8 mouse cellular contexts compared by ENCODE assay signal in the genomic region with DNA sequence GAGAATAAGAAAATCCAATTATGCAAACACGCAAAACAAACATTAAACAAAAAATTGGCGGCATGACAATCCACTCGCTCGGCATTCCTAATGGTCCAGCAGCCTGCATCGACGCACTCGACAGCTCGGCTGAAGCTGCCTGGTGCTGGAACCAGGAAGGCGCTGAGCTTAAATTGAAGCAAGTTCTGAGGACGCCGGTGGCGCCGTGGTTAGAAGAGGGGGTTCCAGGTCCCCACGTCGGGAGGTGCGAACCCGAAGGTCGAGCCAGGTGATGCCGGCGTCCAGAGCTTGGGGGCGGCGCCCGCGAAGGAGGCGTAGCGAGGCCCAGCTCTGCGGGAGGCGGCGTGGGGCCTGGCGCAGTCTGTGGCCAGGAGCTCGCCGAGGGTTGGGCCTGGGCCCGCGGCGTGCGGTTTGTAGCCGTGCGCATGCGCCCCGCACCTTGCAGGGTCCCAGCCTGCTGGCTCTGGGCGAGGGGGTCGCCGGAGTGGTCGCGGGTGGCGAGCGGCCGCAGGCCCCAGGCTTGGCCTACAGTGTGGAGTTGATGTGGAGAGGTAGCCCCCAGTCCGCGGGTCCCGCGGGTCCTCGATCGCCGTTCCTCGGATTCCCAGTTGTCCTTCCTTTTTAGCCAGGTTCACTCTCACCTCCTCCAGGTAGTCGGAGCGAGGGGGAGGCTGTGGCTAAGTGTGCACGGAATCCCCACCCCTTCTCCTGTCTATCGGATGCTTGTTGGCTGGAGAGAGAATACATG. TPM values are rescaled to one million over a fixed set of nuclear protein-coding genes. Genes with fewer than 3 reads are reported as not detected.
DNase-seq lines count a peak whose midpoint lies in the region; ATAC-seq and TF ChIP-seq lines count a peak whose summit lies in the region.

No protein-coding gene starts in this region.

- ATAC-seq in forebrain, postnatal 0 days = peak; percentile 93
- ATAC-seq in lung, embryonic 14.5 days (ENCODE audit: insufficient read depth) = peak; percentile 95
- peak; percentile 87 for ATAC-seq in neutrophil, adult 5-6 weeks (ENCODE audit: extremely low read depth, insufficient number of reproducible peaks, low FRiP score, poor library complexity, severe bottlenecking)

- H3K9ac ChIP-seq in forebrain, postnatal 0 days = peak overlapping the region; percentile 77
- peak overlapping the region; percentile 82 for H3K9ac ChIP-seq in lung, embryonic 14.5 days

- peaks cover 12% of the 10 kb centered on the region; the same call in 1 of the 2 replicates for H3K27me3 ChIP-seq in cerebellum, adult 2 months (ENCODE audit: control insufficient read depth, insufficient read depth, low read length)
- H3K27me3 ChIP-seq in forebrain, postnatal 0 days (ENCODE audit: insufficient read depth, low read length) = peaks cover 36% of the 10 kb centered on the region
- peaks cover 38% of the 10 kb centered on the region for H3K27me3 ChIP-seq in lung, embryonic 14.5 days (ENCODE audit: insufficient read depth, low read length)

- H3K4me2 ChIP-seq in forebrain, postnatal 0 days (ENCODE audit: low read depth) = peak overlapping the region; percentile 81
- H3K4me2 ChIP-seq in lung, embryonic 14.5 days = peak overlapping the region; percentile 55

- no peak for TF ChIP-seq CTCF in cerebellum, adult 2 months (IDR thresholded peaks at IDR 0.05; ENCODE audit: borderline replicate concordance, insufficient read depth, low read depth, low read length)
- TF ChIP-seq CTCF in forebrain, postnatal 0 days (IDR thresholded peaks at IDR 0.05; ENCODE audit: low read depth) = no peak
- no peak for TF ChIP-seq CTCF in lung, embryonic 14.5 days (IDR thresholded peaks at IDR 0.05; ENCODE audit: low read depth)

- H3K27ac ChIP-seq in cerebellum, adult 2 months (ENCODE audit: insufficient read depth, low read length) = no peak overlapping the region
- H3K27ac ChIP-seq in forebrain, postnatal 0 days (ENCODE audit: low read depth, low read length) = peak overlapping the region; percentile 45; the same call in 1 of the 2 replicates
- H3K27ac ChIP-seq in lung, embryonic 14.5 days (ENCODE audit: low read depth) = peak overlapping the region; percentile 12; the same call in 1 of the 2 replicates

- peak; percentile 72 for DNase-seq in MEL-GATA-1-ER (ENCODE audit: extremely low read depth, low read depth)
- peak; percentile 76 to 83 for DNase-seq in cerebellum, adult 2 months
- peak; percentile 91 for DNase-seq in forebrain, postnatal 0 days
- DNase-seq in heart, postnatal 4 days = peak; percentile 74
- peak; percentile 48 to 71 for DNase-seq in layer of hippocampus, adult 8-10 months (ENCODE audit: low spot score in 2 of 2)
- DNase-seq in lung, embryonic 14.5 days = peak; percentile 93
- DNase-seq in thymus, postnatal 0 days (ENCODE audit: low spot score) = peak; percentile 80

- H3K36me3 ChIP-seq in forebrain, postnatal 0 days (ENCODE audit: insufficient read depth) = no peaks in the 10 kb centered on the region
- no peaks in the 10 kb centered on the region for H3K36me3 ChIP-seq in lung, embryonic 14.5 days (ENCODE audit: insufficient read depth)

- 1% methylated on average over 56 of the region's 60 CpGs for WGBS in cerebellum, adult 2 months
- WGBS in forebrain, postnatal 0 days = 1% methylated on average over 60 of the region's 60 CpGs
- under 1% methylated on average over 60 of the region's 60 CpGs for WGBS in lung, embryonic 14.5 days

- H3K4me1 ChIP-seq in cerebellum, adult 2 months (ENCODE audit: control insufficient read depth, insufficient read depth, low read length) = no peaks in the 10 kb centered on the region
- peaks cover 4% of the 10 kb centered on the region; the same call in 1 of the 2 replicates for H3K4me1 ChIP-seq in forebrain, postnatal 0 days (ENCODE audit: insufficient read depth)
- H3K4me1 ChIP-seq in lung, embryonic 14.5 days (ENCODE audit: insufficient read depth) = peaks cover 6% of the 10 kb centered on the region; the same call in 1 of the 2 replicates

- TF ChIP-seq POLR2A in cerebellum, adult 2 months (IDR thresholded peaks at IDR 0.05; ENCODE audit: borderline replicate concordance, insufficient read depth, low read length) = no peak

- no peaks in the 10 kb centered on the region for H3K9me3 ChIP-seq in forebrain, postnatal 0 days (ENCODE audit: low read length)
- H3K9me3 ChIP-seq in lung, embryonic 14.5 days (ENCODE audit: low read depth, low read length) = no peaks in the 10 kb centered on the region

- peak overlapping the region; percentile 90 for H3K4me3 ChIP-seq in cerebellum, adult 2 months (replicated peaks; ENCODE audit: insufficient read depth, low read depth, low read length)
- peak overlapping the region; percentile 87 for H3K4me3 ChIP-seq in forebrain, postnatal 0 days (ENCODE audit: low read depth, low read length)
- peak overlapping the region; percentile 84 for H3K4me3 ChIP-seq in lung, embryonic 14.5 days (ENCODE audit: low read depth, low read length)

RNA-seq across cellular contexts. Expression of a gene that starts 4.1 kb away (rescaled TPM):
- polyA plus RNA-seq in cerebellum, adult 2 months (2012; rRNA removed) = 6.9 and 9.9 TPM in 2 replicates
- total RNA-seq in forebrain, postnatal 0 days (2014; rRNA removed) = 2.4 and 3.9 TPM in 2 replicates
- 2.7 and 5.4 TPM in 2 replicates for polyA plus RNA-seq in forebrain, postnatal 0 days (2015; fragmentation: Nextera tagmentation; extraction: Ambion mirVana)
- total RNA-seq in heart, postnatal 4 days (2021) = 1 to 10 TPM; 2.3 to 2.6 TPM
- total RNA-seq in layer of hippocampus, adult 8-10 months (2022) = under 1 TPM in 1 of 4 experiments, not detected in 3; 0.27 TPM
- polyA plus RNA-seq in lung, embryonic 14.5 days (2014; fragmentation: Nextera tagmentation; extraction: Ambion mirVana) = 0.26 and 2.0 TPM in 2 replicates
- 0.47 TPM in 1 of 2 replicates, not detected in the other for total RNA-seq in neutrophil, adult 5-6 weeks (2017)
- 0.13 and 0.16 TPM in 2 replicates for polyA plus RNA-seq in thymus, postnatal 0 days (2015; fragmentation: Nextera tagmentation; extraction: Ambion mirVana)

RNA-seq across cellular contexts. Expression of a gene that starts 4.5 kb away (rescaled TPM):
- polyA plus RNA-seq in cerebellum, adult 2 months (2012; rRNA removed) = 24.6 and 27.0 TPM in 2 replicates
- total RNA-seq in forebrain, postnatal 0 days (2014; rRNA removed) = 30.5 and 33.6 TPM in 2 replicates
- 25.9 and 27.6 TPM in 2 replicates for polyA plus RNA-seq in forebrain, postnatal 0 days (2015; fragmentation: Nextera tagmentation; extraction: Ambion mirVana)
- 10 to 100 TPM; 24.1 to 24.3 TPM for total RNA-seq in heart, postnatal 4 days (2021)
- 10 to 100 TPM; 40.1 to 43.4 (median 41.8) TPM for total RNA-seq in layer of hippocampus, adult 8-10 months (2022)
- polyA plus RNA-seq in lung, embryonic 14.5 days (2014; fragmentation: Nextera tagmentation; extraction: Ambion mirVana) = 38.1 and 38.9 TPM in 2 replicates
- 22.0 and 24.2 TPM in 2 replicates for total RNA-seq in neutrophil, adult 5-6 weeks (2017)
- 25.3 and 31.9 TPM in 2 replicates for polyA plus RNA-seq in thymus, postnatal 0 days (2015; fragmentation: Nextera tagmentation; extraction: Ambion mirVana)
